Mouse (Mus musculus): Measurements from ENCODE around the gene Ttc30b. TPM values are rescaled to one million over a fixed set of nuclear protein-coding genes. Genes with fewer than 3 reads are reported as not detected.
A peak's percentile ranks its signal among the peaks of the same experiment; 100 is the strongest.
"Not testable (repeated sequence)": the region's sequence is repeated elsewhere in the genome, so short reads cannot be mapped to it uniquely, and the experiment has no call there.

Ttc30b gene
- total RNA-seq (2021): 1 to 10 TPM; 2.7 to 3.0 TPM
- long read RNA-seq, experiment 1, transcript Ttc30b-201 (1 exons, 2,737 nt): major isoform, 7 of 7 reads
- long read RNA-seq, experiment 1, partial matches to known transcripts: 0 of 7 reads
- long read RNA-seq, experiment 1, other reads (novel, unspliced or antisense): 0 of 7 reads
- long read RNA-seq, experiment 2, transcript Ttc30b-201 (1 exons, 2,737 nt): major isoform, 5 of 5 reads
- long read RNA-seq, experiment 2, partial matches to known transcripts: 0 of 5 reads
- long read RNA-seq, experiment 2, other reads (novel, unspliced or antisense): 0 of 5 reads

DNA sequence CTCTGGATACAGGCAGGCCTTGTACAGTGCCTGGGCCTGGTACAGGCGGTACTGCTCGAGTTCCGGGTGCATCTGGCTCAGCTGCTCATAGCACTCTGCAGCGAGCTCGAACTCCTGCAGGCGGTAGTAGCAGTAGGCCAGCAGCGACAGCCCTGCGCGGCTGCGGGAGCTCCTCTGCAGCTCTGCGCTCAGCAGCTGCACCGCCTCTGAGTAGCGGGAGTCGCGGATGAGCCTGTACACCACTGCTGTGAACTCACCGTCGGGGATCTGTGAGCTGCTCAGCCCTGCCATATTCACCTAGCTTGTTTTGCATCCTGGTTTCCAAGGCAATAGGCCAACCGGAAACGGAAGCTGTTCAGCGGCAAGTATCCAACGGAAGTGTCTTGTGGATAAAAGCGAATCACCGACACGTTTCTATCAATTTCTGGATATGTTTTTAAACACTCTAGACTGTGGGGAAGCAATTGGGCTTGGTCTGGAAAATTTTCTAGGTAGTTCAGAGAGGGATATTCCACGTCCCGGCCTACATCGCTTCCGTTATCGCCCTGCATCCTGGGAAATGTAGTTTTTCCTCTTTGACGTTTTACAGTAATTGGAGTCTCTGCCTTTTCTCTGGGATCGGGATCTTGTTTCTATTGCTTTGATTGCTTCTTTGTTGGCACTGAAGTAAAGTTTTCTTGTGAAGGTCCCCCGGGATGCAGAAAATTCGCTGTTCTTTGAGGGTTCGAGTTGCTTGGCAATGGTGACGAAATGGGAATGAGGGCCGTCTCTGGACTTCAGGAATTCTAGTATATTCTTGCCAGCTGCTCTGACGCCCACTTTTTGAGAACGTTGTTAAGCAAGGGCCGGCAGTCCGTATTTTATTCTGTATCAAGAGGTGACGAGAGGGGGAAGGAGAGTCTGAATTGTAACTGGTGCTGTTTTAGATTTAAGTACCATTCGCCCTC is at the start of gene Ttc30b:
Gene Ttc30b (minus strand): TSS at position 469 of the 947 bp plus-strand sequence.
- no peak for TF ChIP-seq CTCF (IDR thresholded peaks at IDR 0.05)
- Histone ChIP-seq H3K4me3 (peak within 1 kb of the TSS; percentile 75), H3K27ac (peak within 1 kb of the TSS; percentile 94)
- intact Hi-C loops (cut with DNase I): loop anchor here (5.0 kb wide), 1 partner anchor 44 kb away; the partner anchor contains the start of gene Ttc30a1
- peak; percentile 83 for DNase-seq

- Histone ChIP-seq H3K4me3 (no peak overlapping the region), H3K27ac (no peak overlapping the region)
- intact Hi-C loops (cut with DNase I): no loop called here
- no peak for DNase-seq
- TF ChIP-seq CTCF (IDR thresholded peaks at IDR 0.05): no peak
These were observed 49.4 kb upstream of the Ttc30b start for GRCm38 (mm10) chr2:75987739-75988138.

DNA sequence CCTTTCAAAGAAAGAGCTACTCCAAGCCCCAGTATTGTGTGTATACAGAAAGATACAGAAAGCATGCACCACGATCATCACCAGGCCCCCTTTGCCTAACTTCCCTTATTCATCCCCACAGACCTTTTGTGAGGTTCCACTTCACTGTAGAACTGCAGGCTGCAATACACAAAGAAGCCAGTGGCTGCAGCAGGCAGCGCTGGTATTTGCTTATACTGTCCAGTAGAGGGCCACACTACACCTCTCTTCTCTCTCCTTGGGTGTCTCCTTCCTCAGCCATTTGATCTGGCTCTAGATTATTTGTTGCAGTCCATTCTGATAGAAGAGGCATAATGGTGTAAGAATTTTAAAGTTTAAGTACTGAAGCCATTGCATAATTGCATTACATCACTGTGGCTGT is 46.7 kb upstream of the Ttc30b start:
- DNase-seq: peak; percentile 43
- peak; percentile 98 for TF ChIP-seq CTCF (IDR thresholded peaks at IDR 0.05)
- H3K4me3 ChIP-seq: no peak overlapping the region
- no peak overlapping the region for H3K27ac ChIP-seq
- intact Hi-C loops (cut with DNase I): no loop called here

DNA sequence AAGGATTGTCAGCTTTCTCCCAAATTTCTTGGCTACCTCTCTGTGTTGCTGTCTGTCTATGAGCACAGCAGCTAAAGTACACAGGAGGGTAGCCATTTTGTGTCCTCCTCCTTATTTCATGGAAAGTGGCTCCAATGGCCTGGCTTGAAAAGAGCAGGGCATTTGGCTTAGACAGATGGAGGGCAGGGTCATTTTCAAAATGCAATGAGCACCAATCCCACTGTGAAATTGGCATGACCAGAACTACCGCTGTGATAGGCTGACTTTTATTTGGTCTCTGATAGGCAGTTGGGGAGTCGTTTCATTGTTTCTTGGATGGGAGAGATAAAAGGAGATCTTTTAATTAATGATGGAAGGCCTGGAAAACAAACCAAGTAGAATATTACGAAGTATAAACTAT is 45.5 kb upstream of the Ttc30b start:
- Histone ChIP-seq H3K4me3 (no peak overlapping the region), H3K27ac (no peak overlapping the region)
- intact Hi-C loops (cut with DNase I): loop anchor here (5.0 kb wide), 1 partner anchor 47 kb away; the partner anchor contains the start of gene Ttc30b
- no peak for DNase-seq
- no peak for TF ChIP-seq CTCF (IDR thresholded peaks at IDR 0.05)

- no peak overlapping the region for H3K27ac ChIP-seq
- no peak overlapping the region for H3K4me3 ChIP-seq
- intact Hi-C loops (cut with DNase I): loop anchor here (5.0 kb wide), 1 partner anchor 46 kb away; the partner anchor contains the start of gene Ttc30b
- no peak for TF ChIP-seq CTCF (IDR thresholded peaks at IDR 0.05)
- DNase-seq: no peak
These were observed 44.7 kb upstream of the Ttc30b start for GRCm38 (mm10) chr2:75983091-75983490.

DNA sequence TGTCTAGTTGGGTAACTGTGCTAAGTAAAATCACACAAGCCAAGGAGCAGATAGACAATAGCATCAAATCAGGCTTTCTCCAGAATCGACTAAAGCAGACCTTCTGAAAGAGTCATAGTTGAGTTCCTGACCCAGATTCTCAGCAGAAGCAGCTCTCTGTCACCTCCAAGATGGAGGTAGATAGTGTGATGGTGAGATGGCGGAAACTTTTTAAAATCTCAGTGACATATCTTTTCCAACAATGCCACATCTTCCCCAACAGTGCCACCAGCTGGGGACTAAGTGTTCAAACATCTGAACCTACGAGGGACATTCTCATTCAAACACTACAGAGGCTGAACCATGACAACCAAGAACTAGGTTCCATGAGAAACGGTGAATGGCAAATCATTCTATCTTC is 44.2 kb upstream of the Ttc30b start:
- Histone ChIP-seq H3K27ac (no peak overlapping the region), H3K4me3 (no peak overlapping the region)
- TF ChIP-seq CTCF (IDR thresholded peaks at IDR 0.05): peak; percentile 3; the same call in 1 of the 2 replicates
- intact Hi-C loops (cut with DNase I): loop anchor here (5.0 kb wide), 1 partner anchor 45 kb away; the partner anchor contains the start of gene Ttc30b
- DNase-seq: no peak

- DNase-seq: peak; percentile 75
- Histone ChIP-seq H3K4me3 (peak within 1 kb of the TSS; percentile 87), H3K27ac (peak within 1 kb of the TSS; percentile 84)
- intact Hi-C loops (cut with DNase I): loop anchor here (5.0 kb wide), 1 partner anchor 44 kb away; the partner anchor contains the start of gene Ttc30b
These were observed 43.2 kb upstream of the Ttc30b start, which contains the start of gene Ttc30a1 for GRCm38 (mm10) chr2:75981440-75982081. Ttc30a1 (minus strand) TSS chr2:75981967.

- intact Hi-C loops (cut with DNase I): loop anchor here (5.0 kb wide), 1 partner anchor 44 kb away; the partner anchor contains the start of gene Ttc30b
- peak overlapping the region; percentile 84; the same call in 1 of the 2 replicates for H3K27ac ChIP-seq
- H3K4me3 ChIP-seq: peak overlapping the region; percentile 87
- DNase-seq: not testable (repeated sequence)
These were observed 42.6 kb upstream of the Ttc30b start for GRCm38 (mm10) chr2:75980933-75981439.

DNA sequence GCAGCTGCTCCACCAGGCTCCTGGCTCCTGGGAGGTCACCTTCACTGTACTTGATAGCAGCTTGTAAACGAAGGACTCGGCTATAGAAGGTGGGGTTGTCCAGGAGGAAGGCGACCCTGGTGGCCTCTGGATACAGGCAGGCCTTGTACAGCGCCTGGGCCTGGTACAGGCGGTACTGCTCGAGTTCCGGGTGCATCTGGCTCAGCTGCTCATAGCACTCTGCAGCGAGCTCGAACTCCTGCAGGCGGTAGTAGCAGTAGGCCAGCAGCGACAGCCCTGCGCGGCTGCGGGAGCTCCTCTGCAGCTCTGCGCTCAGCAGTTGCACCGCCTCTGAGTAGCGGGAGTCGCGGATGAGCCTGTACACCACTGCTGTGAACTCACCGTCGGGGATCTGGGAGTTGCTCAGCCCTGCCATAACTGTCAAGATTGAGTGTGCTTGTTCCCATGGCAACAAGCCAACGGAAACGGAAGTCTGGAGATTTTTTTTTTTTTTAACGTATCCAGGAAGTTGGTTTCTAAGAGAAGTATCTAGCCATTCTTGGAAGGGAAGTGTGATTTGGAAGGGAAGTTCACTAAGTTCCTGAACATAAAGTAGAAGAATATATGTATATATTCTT is 39.5 kb upstream of the Ttc30b start, which contains the start of gene Ttc30a2:
Gene Ttc30a2 (minus strand): TSS at position 419 of the 617 bp plus-strand sequence.
- H3K27ac ChIP-seq; DNase-seq; intact Hi-C loops (cut with DNase I): not testable (repeated sequence)
- peak within 1 kb of the TSS; percentile 38; the same call in 1 of the 2 replicates for H3K4me3 ChIP-seq

DNA sequence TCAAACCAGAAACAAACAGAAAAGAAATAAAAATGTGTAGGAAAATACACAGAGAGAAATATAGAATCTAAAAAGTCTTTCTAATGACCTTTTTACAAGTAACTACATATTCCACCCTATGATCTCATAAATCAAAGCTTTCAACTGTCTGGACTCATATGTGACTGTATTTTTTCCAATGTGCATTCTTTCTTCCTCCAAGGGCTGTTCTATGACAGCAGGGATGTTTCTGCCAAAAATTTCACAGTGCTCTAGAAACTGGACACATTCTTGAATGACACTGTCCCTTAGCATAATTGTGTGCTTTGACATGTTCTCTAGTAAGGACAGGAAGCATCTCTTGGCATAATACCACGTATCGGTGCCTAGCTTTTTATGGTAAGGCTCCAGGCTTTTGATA is 37.7 kb upstream of the Ttc30b start:
- H3K4me3 ChIP-seq; DNase-seq; H3K27ac ChIP-seq; intact Hi-C loops (cut with DNase I): not testable (repeated sequence)

DNA sequence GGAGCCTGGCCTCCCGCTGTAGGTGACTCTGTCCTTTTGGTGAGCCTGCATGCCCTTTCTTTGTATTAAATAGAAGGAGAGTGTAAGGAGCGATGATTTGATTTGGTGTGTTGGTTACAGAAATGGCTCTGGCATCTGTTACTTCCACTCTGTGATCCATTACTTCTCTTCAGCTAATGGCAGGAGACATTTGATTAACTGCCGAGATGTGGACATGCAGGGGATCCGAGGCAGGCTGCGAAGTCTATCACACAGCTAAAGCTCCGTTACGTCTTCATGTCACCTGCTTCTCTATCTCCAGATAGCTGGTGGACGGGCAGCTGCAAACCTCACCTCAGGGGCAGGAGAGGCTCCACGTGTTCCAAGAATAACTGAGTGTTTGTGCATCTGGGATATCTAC is 35.7 kb upstream of the Ttc30b start:
- no peak overlapping the region for H3K27ac ChIP-seq
- no peak for DNase-seq
- no peak for TF ChIP-seq CTCF (IDR thresholded peaks at IDR 0.05)
- intact Hi-C loops (cut with DNase I): no loop called here
- H3K4me3 ChIP-seq: no peak overlapping the region

All from gastrocnemius, adult 2 months (tissue).